Mouse (Mus musculus): ENCODE data around the gene Hsd17b14. TPM values are rescaled to one million over a fixed set of nuclear protein-coding genes. Genes with fewer than 3 reads are reported as not detected.

Hsd17b14 gene
- total RNA-seq, 2 experiments from 2014 or later: 0.41 TPM; not detected in 1

- ATAC-seq (replicated peaks; ENCODE audit: poor library complexity, severe bottlenecking): peak; percentile 55
These were observed 38.6 kb downstream of the Hsd17b14 start for GRCm38 (mm10) chr7:45593118-45593815.

- ATAC-seq (replicated peaks; ENCODE audit: poor library complexity, severe bottlenecking): no peak
These were observed 40.5 kb downstream of the Hsd17b14 start for GRCm38 (mm10) chr7:45595176-45595575.

GRCm38 (mm10) chr7:45596107-45596506 is 41.4 kb downstream of the Hsd17b14 start:
- no peak for ATAC-seq (replicated peaks; ENCODE audit: poor library complexity, severe bottlenecking)

- no peak for ATAC-seq (replicated peaks; ENCODE audit: poor library complexity, severe bottlenecking)
These were observed 42.3 kb downstream of the Hsd17b14 start for GRCm38 (mm10) chr7:45597013-45597412.

GRCm38 (mm10) chr7:45597527-45597926 is 42.8 kb downstream of the Hsd17b14 start:
- no peak for ATAC-seq (replicated peaks; ENCODE audit: poor library complexity, severe bottlenecking)

- ATAC-seq (replicated peaks; ENCODE audit: poor library complexity, severe bottlenecking): no peak
These were observed 44.5 kb downstream of the Hsd17b14 start for GRCm38 (mm10) chr7:45598960-45599879.

GRCm38 (mm10) chr7:45605704-45606289 is 51.1 kb downstream of the Hsd17b14 start:
- ATAC-seq (replicated peaks; ENCODE audit: poor library complexity, severe bottlenecking): no peak

GRCm38 (mm10) chr7:45609511-45609910 is 54.8 kb downstream of the Hsd17b14 start:
- ATAC-seq (replicated peaks; ENCODE audit: poor library complexity, severe bottlenecking): no peak

GRCm38 (mm10) chr7:45616277-45616676 is 61.6 kb downstream of the Hsd17b14 start:
- no peak; the same call in 1 of the 2 replicates for ATAC-seq (replicated peaks; ENCODE audit: poor library complexity, severe bottlenecking)

- 0 out of 2 replicates have a peak, but pooled peaks have one; percentile 11 for ATAC-seq (replicated peaks; ENCODE audit: poor library complexity, severe bottlenecking)
These were observed 62.5 kb downstream of the Hsd17b14 start, which contains the start of gene Fut1 for GRCm38 (mm10) chr7:45617042-45617695. Gene Fut1, plus strand, starts transcription at chr7:45617289.

Other genes starting within 250 kb of the Hsd17b14 start
Only the 30 nearest of the 35 such genes appear.
- not detected in 2 replicates for gene Lin7b, start 184.3 kb upstream of the Hsd17b14 start, total RNA-seq (2014; fragmentation: Nextera tagmentation)
- gene Lin7b, start 184.3 kb upstream of the Hsd17b14 start, total RNA-seq (2017): 1.9 TPM in 1 of 2 replicates, not detected in the other
- gene Snrnp70, start 159.2 kb upstream of the Hsd17b14 start, total RNA-seq (2014; fragmentation: Nextera tagmentation): 259 and 270 TPM in 2 replicates
- 374 and 382 TPM in 2 replicates for gene Snrnp70, start 159.2 kb upstream of the Hsd17b14 start, total RNA-seq (2017)
- gene Kcna7, start 149.2 kb upstream of the Hsd17b14 start, total RNA-seq (2014; fragmentation: Nextera tagmentation): not detected in 2 replicates
- not detected in 2 replicates for gene Kcna7, start 149.2 kb upstream of the Hsd17b14 start, total RNA-seq (2017)
- not detected in 2 replicates for gene Ntf5, start 141.2 kb upstream of the Hsd17b14 start, total RNA-seq (2014; fragmentation: Nextera tagmentation)
- not detected in 2 replicates for gene Ntf5, start 141.2 kb upstream of the Hsd17b14 start, total RNA-seq (2017)
- not detected in 2 replicates for gene Lhb, start 134.1 kb upstream of the Hsd17b14 start, total RNA-seq (2014; fragmentation: Nextera tagmentation)
- gene Lhb, start 134.1 kb upstream of the Hsd17b14 start, total RNA-seq (2017): not detected in 2 replicates
- gene Gys1, start 120.0 kb upstream of the Hsd17b14 start, total RNA-seq (2014; fragmentation: Nextera tagmentation): 27.1 and 32.4 TPM in 2 replicates
- 20.3 and 21.3 TPM in 2 replicates for gene Gys1, start 120.0 kb upstream of the Hsd17b14 start, total RNA-seq (2017)
- gene Ruvbl2, start 116.8 kb upstream of the Hsd17b14 start, total RNA-seq (2014; fragmentation: Nextera tagmentation): 90.0 and 147 TPM in 2 replicates
- gene Ruvbl2, start 116.8 kb upstream of the Hsd17b14 start, total RNA-seq (2017): 191 and 250 TPM in 2 replicates
- gene Ftl1, start 95.0 kb upstream of the Hsd17b14 start, total RNA-seq (2014; fragmentation: Nextera tagmentation): 1,113 and 1,886 TPM in 2 replicates
- gene Ftl1, start 95.0 kb upstream of the Hsd17b14 start, total RNA-seq (2017): 1,040 and 1,064 TPM in 2 replicates
- gene Bax, start 88.0 kb upstream of the Hsd17b14 start, total RNA-seq (2014; fragmentation: Nextera tagmentation): 39.3 and 51.9 TPM in 2 replicates
- 28.7 and 34.2 TPM in 2 replicates for gene Bax, start 88.0 kb upstream of the Hsd17b14 start, total RNA-seq (2017)
- gene Tulp2, start 73.0 kb upstream of the Hsd17b14 start, total RNA-seq (2014; fragmentation: Nextera tagmentation): not detected in 2 replicates
- gene Tulp2, start 73.0 kb upstream of the Hsd17b14 start, total RNA-seq (2017): not detected in 2 replicates
- not detected in 2 replicates for gene Gm45808, start 68.1 kb upstream of the Hsd17b14 start, total RNA-seq (2014; fragmentation: Nextera tagmentation)
- gene Gm45808, start 68.1 kb upstream of the Hsd17b14 start, total RNA-seq (2017): not detected in 2 replicates
- 29.3 and 31.1 TPM in 2 replicates for gene Dhdh, start 66.1 kb upstream of the Hsd17b14 start, total RNA-seq (2014; fragmentation: Nextera tagmentation)
- gene Dhdh, start 66.1 kb upstream of the Hsd17b14 start, total RNA-seq (2017): 18.4 and 20.2 TPM in 2 replicates
- gene Nucb1, start 44.5 kb upstream of the Hsd17b14 start, total RNA-seq (2014; fragmentation: Nextera tagmentation): 184 and 207 TPM in 2 replicates
- 316 and 398 TPM in 2 replicates for gene Nucb1, start 44.5 kb upstream of the Hsd17b14 start, total RNA-seq (2017)
- 8.3 and 22.1 TPM in 2 replicates for gene Ppp1r15a, start 28.6 kb upstream of the Hsd17b14 start, total RNA-seq (2014; fragmentation: Nextera tagmentation)
- gene Ppp1r15a, start 28.6 kb upstream of the Hsd17b14 start, total RNA-seq (2017): 51.1 and 54.9 TPM in 2 replicates
- gene Plekha4, start 28.6 kb upstream of the Hsd17b14 start, total RNA-seq (2014; fragmentation: Nextera tagmentation): not detected in 2 replicates
- gene Plekha4, start 28.6 kb upstream of the Hsd17b14 start, total RNA-seq (2017): 0.26 TPM in 1 of 2 replicates, not detected in the other
- 69.1 and 81.6 TPM in 2 replicates for gene Bcat2, start 15.3 kb downstream of the Hsd17b14 start, total RNA-seq (2014; fragmentation: Nextera tagmentation)
- gene Bcat2, start 15.3 kb downstream of the Hsd17b14 start, total RNA-seq (2017): 38.9 and 42.7 TPM in 2 replicates
- not detected in 2 replicates for gene Fgf21, start 60.6 kb downstream of the Hsd17b14 start, total RNA-seq (2014; fragmentation: Nextera tagmentation)
- gene Fgf21, start 60.6 kb downstream of the Hsd17b14 start, total RNA-seq (2017): not detected in 2 replicates
- gene Fut1, start 62.4 kb downstream of the Hsd17b14 start, total RNA-seq (2014; fragmentation: Nextera tagmentation): not detected in 2 replicates
- gene Fut1, start 62.4 kb downstream of the Hsd17b14 start, total RNA-seq (2017): not detected in 2 replicates
- gene Izumo1, start 66.9 kb downstream of the Hsd17b14 start, total RNA-seq (2014; fragmentation: Nextera tagmentation): not detected in 2 replicates
- 0.34 TPM in 1 of 2 replicates, not detected in the other for gene Izumo1, start 66.9 kb downstream of the Hsd17b14 start, total RNA-seq (2017)
- gene Rasip1, start 72.6 kb downstream of the Hsd17b14 start, total RNA-seq (2014; fragmentation: Nextera tagmentation): 0.15 TPM in 1 of 2 replicates, not detected in the other
- 0.93 TPM in 1 of 2 replicates, not detected in the other for gene Rasip1, start 72.6 kb downstream of the Hsd17b14 start, total RNA-seq (2017)
- gene Mamstr, start 85.1 kb downstream of the Hsd17b14 start, total RNA-seq (2014; fragmentation: Nextera tagmentation): not detected in 2 replicates
- 0.36 TPM in 1 of 2 replicates, not detected in the other for gene Mamstr, start 85.1 kb downstream of the Hsd17b14 start, total RNA-seq (2017)
- gene Fut2, start 111.5 kb downstream of the Hsd17b14 start, total RNA-seq (2014; fragmentation: Nextera tagmentation): 0.24 TPM in 1 of 2 replicates, not detected in the other
- not detected in 2 replicates for gene Fut2, start 111.5 kb downstream of the Hsd17b14 start, total RNA-seq (2017)
- gene Ntn5, start 129.1 kb downstream of the Hsd17b14 start, total RNA-seq (2014; fragmentation: Nextera tagmentation): not detected in 2 replicates
- not detected in 2 replicates for gene Ntn5, start 129.1 kb downstream of the Hsd17b14 start, total RNA-seq (2017)
- gene Sec1, start 139.5 kb downstream of the Hsd17b14 start, total RNA-seq (2014; fragmentation: Nextera tagmentation): not detected in 2 replicates
- not detected in 2 replicates for gene Sec1, start 139.5 kb downstream of the Hsd17b14 start, total RNA-seq (2017)
- not detected in 2 replicates for gene Car11, start 144.9 kb downstream of the Hsd17b14 start, total RNA-seq (2014; fragmentation: Nextera tagmentation)
- gene Car11, start 144.9 kb downstream of the Hsd17b14 start, total RNA-seq (2017): 0.09 TPM in 1 of 2 replicates, not detected in the other
- 1.7 and 3.1 TPM in 2 replicates for gene Dbp, start 150.2 kb downstream of the Hsd17b14 start, total RNA-seq (2014; fragmentation: Nextera tagmentation)
- gene Dbp, start 150.2 kb downstream of the Hsd17b14 start, total RNA-seq (2017): 4.0 and 6.3 TPM in 2 replicates
- 2,165 and 2,847 TPM in 2 replicates for gene Rpl18, start 160.6 kb downstream of the Hsd17b14 start, total RNA-seq (2014; fragmentation: Nextera tagmentation)
- 1,831 and 2,021 TPM in 2 replicates for gene Rpl18, start 160.6 kb downstream of the Hsd17b14 start, total RNA-seq (2017)
- 14.9 and 26.4 TPM in 2 replicates for gene Sphk2, start 163.1 kb downstream of the Hsd17b14 start, total RNA-seq (2014; fragmentation: Nextera tagmentation)
- gene Sphk2, start 163.1 kb downstream of the Hsd17b14 start, total RNA-seq (2017): 10.0 and 10.6 TPM in 2 replicates
- 0.34 and 0.90 TPM in 2 replicates for gene Fam83e, start 166.3 kb downstream of the Hsd17b14 start, total RNA-seq (2014; fragmentation: Nextera tagmentation)
- gene Fam83e, start 166.3 kb downstream of the Hsd17b14 start, total RNA-seq (2017): 0.39 and 0.77 TPM in 2 replicates
- not detected in 2 replicates for gene Spaca4, start 170.9 kb downstream of the Hsd17b14 start, total RNA-seq (2014; fragmentation: Nextera tagmentation)
- gene Spaca4, start 170.9 kb downstream of the Hsd17b14 start, total RNA-seq (2017): not detected in 2 replicates